Comparison of ENCODE assay signal across 21 mouse cellular contexts in genomic region chr13:117383480-117384137, GRCm38 (mm10).
DNase-seq lines count a peak whose midpoint lies in the region; ATAC-seq and TF ChIP-seq lines count a peak whose summit lies in the region.
"Had no signal": no experiment of that assay in that cellular context is flagged by ENCODE, and none has a peak within 500 bp of the region (broad histone marks: within the 10 kb centered on the region; RNA-seq: fewer than 3 reads in every experiment).

No protein-coding gene starts in this region.

- DNase-seq in embryo, embryonic 11 days = peak; percentile 18
- no peak for DNase-seq in embryo, embryonic 10 days (ENCODE audit: low spot score)
- no peak for DNase-seq in midbrain, postnatal 0 days (ENCODE audit: low spot score)
- no peak for DNase-seq in left cerebral cortex, adult 8-10 months (ENCODE audit: low spot score in 2 of 2)
- DNase-seq in left cerebral cortex, postnatal 14 days (ENCODE audit: low spot score in 2 of 2) = no peak
- no peak for DNase-seq in right cerebral cortex, postnatal 36 days (ENCODE audit: low spot score in 2 of 2)
- DNase-seq: adrenal gland, postnatal 25 days; cerebellum, adult 18-20 months; cerebellum, postnatal 36 days; kidney, adult 11 months; lung, embryonic 14.5 days; lung, postnatal 36 days; thymus, postnatal 14 days had no signal

- no peak for TF ChIP-seq CTCF in midbrain, postnatal 0 days (IDR thresholded peaks at IDR 0.05)

- no peaks in the 10 kb centered on the region for H3K4me1 ChIP-seq in midbrain, postnatal 0 days (ENCODE audit: insufficient read depth, low read length)
- H3K4me1 ChIP-seq in midbrain, embryonic 16.5 days (ENCODE audit: control insufficient read depth, insufficient read depth, low read length) = no peaks in the 10 kb centered on the region
- peaks cover 8% of the 10 kb centered on the region; the same call in 1 of the 2 replicates for H3K4me1 ChIP-seq in limb, embryonic 13.5 days
- H3K4me1 ChIP-seq: embryonic facial prominence, embryonic 12.5 days; liver, embryonic 12.5 days had no signal

- intact Hi-C loops in left cerebral cortex, postnatal 14 days (cut with DNase I) = no loop called here

- H3K27me3 ChIP-seq in midbrain, postnatal 0 days (ENCODE audit: insufficient read depth, low read length) = no peaks in the 10 kb centered on the region
- no peaks in the 10 kb centered on the region for H3K27me3 ChIP-seq in midbrain, embryonic 16.5 days (ENCODE audit: control insufficient read depth, insufficient read depth, low read depth, low read length)
- H3K27me3 ChIP-seq in limb, embryonic 13.5 days = no peaks in the 10 kb centered on the region
- H3K27me3 ChIP-seq: embryonic facial prominence, embryonic 12.5 days; liver, embryonic 12.5 days had no signal

- H3K9ac ChIP-seq in midbrain, postnatal 0 days (replicated peaks; ENCODE audit: low read length, poor library complexity, severe bottlenecking) = no peak overlapping the region
- no peak overlapping the region for H3K9ac ChIP-seq in midbrain, embryonic 16.5 days (ENCODE audit: low read depth, low read length)
- no peak overlapping the region for H3K9ac ChIP-seq in limb, embryonic 13.5 days
- H3K9ac ChIP-seq: embryonic facial prominence, embryonic 12.5 days; liver, embryonic 12.5 days; lung, embryonic 14.5 days had no signal

- peak; percentile 41; the same call in 1 of the 2 replicates for ATAC-seq in midbrain, postnatal 0 days (ENCODE audit: low FRiP score)
- no peak for ATAC-seq in midbrain, embryonic 16.5 days
- peak; percentile 87 for ATAC-seq in limb, embryonic 13.5 days (ENCODE audit: low FRiP score, low read depth)
- ATAC-seq: CD4-positive, CD25-positive, alpha-beta regulatory T cell, adult 4 months; forebrain, embryonic 14.5 days; hindbrain, postnatal 0 days; liver, embryonic 12.5 days had no signal

- no peak overlapping the region for H3K27ac ChIP-seq in midbrain, postnatal 0 days (ENCODE audit: low read depth, low read length)
- no peak overlapping the region for H3K27ac ChIP-seq in midbrain, embryonic 16.5 days (ENCODE audit: low read length)
- H3K27ac ChIP-seq in limb, embryonic 13.5 days = peak overlapping the region; percentile 39; the same call in 1 of the 2 replicates
- H3K27ac ChIP-seq: embryonic facial prominence, embryonic 12.5 days; hindbrain, postnatal 0 days; liver, embryonic 12.5 days had no signal

- H3K4me3 ChIP-seq in midbrain, postnatal 0 days (ENCODE audit: low read depth, low read length) = no peak overlapping the region
- no peak overlapping the region for H3K4me3 ChIP-seq in midbrain, embryonic 16.5 days (ENCODE audit: low read depth, low read length)
- H3K4me3 ChIP-seq in limb, embryonic 13.5 days = no peak overlapping the region
- H3K4me3 ChIP-seq: embryonic facial prominence, embryonic 12.5 days; liver, embryonic 12.5 days had no signal

- H3K36me3 ChIP-seq in midbrain, postnatal 0 days (ENCODE audit: insufficient read depth, low read length) = no peaks in the 10 kb centered on the region
- no peaks in the 10 kb centered on the region for H3K36me3 ChIP-seq in midbrain, embryonic 16.5 days (ENCODE audit: control insufficient read depth, insufficient read depth, low read length)
- no peaks in the 10 kb centered on the region for H3K36me3 ChIP-seq in limb, embryonic 13.5 days
- H3K36me3 ChIP-seq: embryonic facial prominence, embryonic 12.5 days; G1E; liver, embryonic 12.5 days had no signal

- no peaks in the 10 kb centered on the region for H3K9me3 ChIP-seq in midbrain, postnatal 0 days (ENCODE audit: low read length)
- H3K9me3 ChIP-seq in midbrain, embryonic 16.5 days (replicated peaks; ENCODE audit: control insufficient read depth, low read length, poor library complexity, severe bottlenecking) = no peaks in the 10 kb centered on the region
- no peaks in the 10 kb centered on the region for H3K9me3 ChIP-seq in limb, embryonic 13.5 days
- H3K9me3 ChIP-seq: embryonic facial prominence, embryonic 12.5 days; liver, embryonic 12.5 days had no signal

- WGBS in midbrain, postnatal 0 days = 79% methylated on average over 12 of the region's 12 CpGs
- 81% methylated on average over 12 of the region's 12 CpGs for WGBS in midbrain, embryonic 16.5 days
- WGBS in limb, embryonic 13.5 days = 25% methylated on average over 12 of the region's 12 CpGs

- H3K4me2 ChIP-seq in midbrain, postnatal 0 days (ENCODE audit: low read depth, low read length, poor library complexity, severe bottlenecking) = no peak overlapping the region
- H3K4me2 ChIP-seq in midbrain, embryonic 16.5 days (ENCODE audit: low read length) = no peak overlapping the region
- H3K4me2 ChIP-seq in limb, embryonic 13.5 days (replicated peaks) = peak overlapping the region; percentile 19; the same call in 1 of the 2 replicates
- H3K4me2 ChIP-seq: embryonic facial prominence, embryonic 12.5 days; liver, embryonic 12.5 days; lung, embryonic 14.5 days had no signal
